Mouse (Mus musculus) stomach, embryonic 15.5 days (tissue): ENCODE measurements around the gene Ncoa7. TPM values are rescaled to one million over a fixed set of nuclear protein-coding genes. Genes with fewer than 3 reads are reported as not detected.
A peak's percentile ranks its signal among the peaks of the same experiment; 100 is the strongest.

ENCODE experiments used
- ATAC-seq: fragments of 200-750 bp; cut with Nextera tagmentation; 2 replicates; pipeline ENCODE4 v1.8.0; 2017; ENCODE audit warnings: low read depth, moderate number of reproducible peaks, moderate TSS enrichment; ENCODE audit not compliant: insufficient read depth, low FRiP score
- H3K27ac ChIP-seq: fragments of 300-500 bp; sonication (generic); 2 replicates; pipeline ENCODE4 v1.5.1; 2015; ENCODE audit warnings: mild to moderate bottlenecking, inconsistent platforms
- H3K27me3 ChIP-seq: fragments of 300-500 bp; sonication (generic); replicated peaks from 2 replicates; pipeline ENCODE4 v1.6.1; 2015; ENCODE audit warnings: inconsistent platforms
- H3K36me3 ChIP-seq: fragments of 300-500 bp; sonication (generic); 2 replicates; pipeline ENCODE4 v1.6.1; 2015; ENCODE audit warnings: inconsistent platforms
- H3K4me1 ChIP-seq: fragments of 300-500 bp; sonication (generic); 2 replicates; pipeline ENCODE4 v1.6.1; 2015; ENCODE audit warnings: inconsistent platforms
- H3K4me2 ChIP-seq: fragments of 300-500 bp; sonication (generic); 2 replicates; pipeline ENCODE4 v1.6.1; 2015; ENCODE audit warnings: mild to moderate bottlenecking, inconsistent platforms
- H3K4me3 ChIP-seq: fragments of 300-500 bp; sonication (generic); replicated peaks from 2 replicates; pipeline ENCODE4 v1.5.1; 2015; ENCODE audit warnings: inconsistent platforms
- H3K9ac ChIP-seq: fragments of 300-500 bp; sonication (generic); 2 replicates; pipeline ENCODE4 v1.6.1; 2015; ENCODE audit warnings: inconsistent platforms
- H3K9me3 ChIP-seq: fragments of 300-500 bp; sonication (generic); 2 replicates; pipeline ENCODE4 v1.6.1; 2016; ENCODE audit warnings: inconsistent platforms
- WGBS: fragments of 180-500 bp; shearing (Covaris S2); methylation state at CpG from one replicate; pipeline ENCODE4 v1.1.7; 2015; 5-methylcytosine and 5-hydroxymethylcytosine counted together
- polyA plus RNA-seq: library from polyadenylated mRNA; unstranded; fragments of >200 nt; fragmentation: Nextera tagmentation; extraction: Ambion mirVana; gene quantifications from 2 replicates; pipeline ENCODE4 v1.2.1, GENCODE M21; 2015

Gene Ncoa7
- polyA plus RNA-seq, result 10.5 and 11.6 TPM in 2 replicates

GRCm38 (mm10) chr10:30802681-30803586, at the start of gene Ncoa7:
TSS of gene Ncoa7 (minus strand) at chr10:30803326.
- peak; percentile 93 for ATAC-seq
- under 1% methylated on average over 64 of the region's 89 CpGs for WGBS
- H3K4me3 ChIP-seq, result peak within 1 kb of the TSS; percentile 72
- no peaks in the 10 kb centered on the region for H3K36me3 ChIP-seq
- no peaks in the 10 kb centered on the region for H3K27me3 ChIP-seq
- H3K9me3 ChIP-seq, result no peaks in the 10 kb centered on the region
- no peaks in the 10 kb centered on the region for H3K4me1 ChIP-seq
- peak within 1 kb of the TSS; percentile 69 for H3K4me2 ChIP-seq
- peak within 1 kb of the TSS; percentile 96 for H3K27ac ChIP-seq
- peak within 1 kb of the TSS; percentile 66 for H3K9ac ChIP-seq

GRCm38 (mm10) chr10:30845101-30845825, 42.1 kb upstream of the Ncoa7 start:
- Histone ChIP-seq H3K9me3 (no peaks in the 10 kb centered on the region), H3K4me1 (peaks cover 10% of the 10 kb centered on the region; the same call in 1 of the 2 replicates), H3K4me3 (no peak overlapping the region), H3K36me3 (no peaks in the 10 kb centered on the region), H3K27ac (no peak overlapping the region), H3K4me2 (no peak overlapping the region), H3K9ac (no peak overlapping the region), H3K27me3 (peaks cover 3% of the 10 kb centered on the region; the same call in 1 of the 2 replicates)
- no peak for ATAC-seq
- WGBS, result 28% methylated on average over 13 of the region's 13 CpGs

GRCm38 (mm10) chr10:30844191-30845010, 41.3 kb upstream of the Ncoa7 start:
- Histone ChIP-seq H3K4me3 (peak overlapping the region; percentile 58), H3K9me3 (no peaks in the 10 kb centered on the region), H3K4me1 (peaks cover 10% of the 10 kb centered on the region; the same call in 1 of the 2 replicates), H3K36me3 (no peaks in the 10 kb centered on the region), H3K4me2 (peak overlapping the region; percentile 91), H3K27ac (peak overlapping the region; percentile 44; the same call in 1 of the 2 replicates), H3K27me3 (peaks cover 3% of the 10 kb centered on the region; the same call in 1 of the 2 replicates), H3K9ac (no peak overlapping the region)
- no peak for ATAC-seq
- WGBS, result 11% methylated on average over 30 of the region's 30 CpGs

- 2% methylated on average over 21 of the region's 21 CpGs for WGBS
- Histone ChIP-seq H3K4me1 (peaks cover 10% of the 10 kb centered on the region; the same call in 1 of the 2 replicates), H3K36me3 (no peaks in the 10 kb centered on the region), H3K9me3 (no peaks in the 10 kb centered on the region), H3K27ac (peak overlapping the region; percentile 63; the same call in 1 of the 2 replicates), H3K4me3 (peak overlapping the region; percentile 58), H3K27me3 (peaks cover 3% of the 10 kb centered on the region; the same call in 1 of the 2 replicates), H3K4me2 (peak overlapping the region; percentile 91), H3K9ac (no peak overlapping the region)
- ATAC-seq, result no peak
Observed at GRCm38 (mm10) chr10:30843438-30844190, 40.5 kb upstream of the Ncoa7 start.

- Histone ChIP-seq H3K27me3 (peaks cover 3% of the 10 kb centered on the region; the same call in 1 of the 2 replicates), H3K4me1 (peaks cover 10% of the 10 kb centered on the region; the same call in 1 of the 2 replicates), H3K36me3 (no peaks in the 10 kb centered on the region), H3K27ac (peak within 1 kb of the TSS; percentile 63), H3K4me3 (peak within 1 kb of the TSS; percentile 58), H3K4me2 (peak within 1 kb of the TSS; percentile 91), H3K9ac (no peak within 1 kb of the TSS), H3K9me3 (no peaks in the 10 kb centered on the region)
- ATAC-seq, result peak; percentile 99
- under 1% methylated on average over 60 of the region's 70 CpGs for WGBS
Observed at GRCm38 (mm10) chr10:30842643-30843437, 39.7 kb upstream of the Ncoa7 start, which contains the start of gene Hey2. TSS of gene Hey2 (minus strand) at chr10:30842801.

GRCm38 (mm10) chr10:30842228-30842627, 39.1 kb upstream of the Ncoa7 start:
- H3K27ac ChIP-seq, result 0 out of 2 replicates have a peak overlapping the region, but pooled peaks have one; percentile 28
- H3K4me3 ChIP-seq, result peak overlapping the region; percentile 58
- no peak overlapping the region for H3K9ac ChIP-seq
- peaks cover 10% of the 10 kb centered on the region; the same call in 1 of the 2 replicates for H3K4me1 ChIP-seq
- ATAC-seq, result 0 out of 2 replicates have a peak, but pooled peaks have one; percentile 7
- under 1% methylated on average over 29 of the region's 29 CpGs for WGBS
- H3K4me2 ChIP-seq, result peak overlapping the region; percentile 91
- no peaks in the 10 kb centered on the region for H3K36me3 ChIP-seq
- H3K9me3 ChIP-seq, result no peaks in the 10 kb centered on the region
- H3K27me3 ChIP-seq, result peaks cover 3% of the 10 kb centered on the region; the same call in 1 of the 2 replicates

GRCm38 (mm10) chr10:30840824-30841223, 37.7 kb upstream of the Ncoa7 start:
- Histone ChIP-seq H3K4me1 (peaks cover 10% of the 10 kb centered on the region; the same call in 1 of the 2 replicates), H3K9ac (no peak overlapping the region), H3K36me3 (no peaks in the 10 kb centered on the region), H3K9me3 (no peaks in the 10 kb centered on the region), H3K27ac (no peak overlapping the region), H3K4me3 (no peak overlapping the region), H3K27me3 (0 out of 2 replicates have a peak, but pooled peaks cover 3% of the 10 kb centered on the region), H3K4me2 (peak overlapping the region; percentile 5; the same call in 1 of the 2 replicates)
- 81% methylated on average over 5 of the region's 5 CpGs for WGBS
- ATAC-seq, result no peak

- H3K36me3 ChIP-seq, result no peaks in the 10 kb centered on the region
- 4% methylated on average over 1 of the region's 1 CpGs for WGBS
- ATAC-seq, result no peak
- no peak overlapping the region for H3K27ac ChIP-seq
- no peak overlapping the region for H3K4me3 ChIP-seq
- H3K27me3 ChIP-seq, result 0 out of 2 replicates have a peak, but pooled peaks cover 3% of the 10 kb centered on the region
- no peak overlapping the region for H3K9ac ChIP-seq
- H3K9me3 ChIP-seq, result no peaks in the 10 kb centered on the region
- H3K4me1 ChIP-seq, result 0 out of 2 replicates have a peak, but pooled peaks cover under 1% of the 10 kb centered on the region
- H3K4me2 ChIP-seq, result no peak overlapping the region
Observed at GRCm38 (mm10) chr10:30838188-30838587, 35.1 kb upstream of the Ncoa7 start.

- H3K9me3 ChIP-seq, result no peaks in the 10 kb centered on the region
- no peak overlapping the region for H3K4me2 ChIP-seq
- no peak overlapping the region for H3K4me3 ChIP-seq
- 8% methylated on average over 1 of the region's 1 CpGs for WGBS
- H3K27ac ChIP-seq, result no peak overlapping the region
- ATAC-seq, result no peak
- no peaks in the 10 kb centered on the region for H3K27me3 ChIP-seq
- no peak overlapping the region for H3K9ac ChIP-seq
- no peaks in the 10 kb centered on the region for H3K4me1 ChIP-seq
- H3K36me3 ChIP-seq, result no peaks in the 10 kb centered on the region
Observed at GRCm38 (mm10) chr10:30825049-30825448, 21.9 kb upstream of the Ncoa7 start.

GRCm38 (mm10) chr10:30810967-30811293, 7.8 kb upstream of the Ncoa7 start:
- Histone ChIP-seq H3K9ac (no peak overlapping the region), H3K27me3 (no peaks in the 10 kb centered on the region), H3K9me3 (no peaks in the 10 kb centered on the region), H3K27ac (no peak overlapping the region), H3K4me3 (peak overlapping the region; percentile 45), H3K4me1 (peaks cover 3% of the 10 kb centered on the region; the same call in 1 of the 2 replicates), H3K4me2 (peak overlapping the region; percentile 43), H3K36me3 (no peaks in the 10 kb centered on the region)
- 7% methylated on average over 11 of the region's 11 CpGs for WGBS
- peak; percentile 90 for ATAC-seq
